Mouse (Mus musculus) cerebellum, postnatal 25 days (tissue): ENCODE data around the gene Alkbh1.
"Not testable (repeated sequence)": the region's sequence is repeated elsewhere in the genome, so short reads cannot be mapped to it uniquely, and the experiment has no call there.

Experiments
- DNase-seq, 2 experiments: peaks; one replicate each; pipeline ENCODE4 v3.0.0; 2021; ENCODE audit warnings: mixed read lengths in 2 of 2

Gene Alkbh1

GRCm38 (mm10) chr12:87443700-87444122 is at the start of gene Alkbh1, which contains the start of gene Slirp:
Gene Alkbh1, minus strand, starts transcription at chr12:87444017.
Gene Slirp, plus strand, starts transcription at chr12:87443896.
- peak; percentile 93 for DNase-seq

- DNase-seq: not testable (repeated sequence)
These were observed 44.9 kb upstream of the Alkbh1 start for GRCm38 (mm10) chr12:87488683-87489082.

- DNase-seq: not testable (repeated sequence)
These were observed 38.7 kb upstream of the Alkbh1 start for GRCm38 (mm10) chr12:87482482-87482881.

GRCm38 (mm10) chr12:87474756-87475155 is 30.9 kb upstream of the Alkbh1 start:
- no peak for DNase-seq

GRCm38 (mm10) chr12:87471964-87472786 is 28.4 kb upstream of the Alkbh1 start, which contains the start of gene Snw1:
Gene Snw1, minus strand, starts transcription at chr12:87472274.
- DNase-seq: peak; percentile 95 to 96

GRCm38 (mm10) chr12:87471421-87471963 is 27.7 kb upstream of the Alkbh1 start:
- no peak for DNase-seq

GRCm38 (mm10) chr12:87470263-87471136 is 26.7 kb upstream of the Alkbh1 start:
- no peak for DNase-seq

GRCm38 (mm10) chr12:87464678-87465297 is 21.0 kb upstream of the Alkbh1 start:
- DNase-seq: no peak

GRCm38 (mm10) chr12:87449456-87449855 is 5.6 kb upstream of the Alkbh1 start:
- DNase-seq: no peak

GRCm38 (mm10) chr12:87444211-87444610 is 394 bp upstream of the Alkbh1 start:
- peak in 1 of 2 experiments; percentile 9 for DNase-seq

GRCm38 (mm10) chr12:87443115-87443699 is 610 bp downstream of the Alkbh1 start:
- DNase-seq: no peak

- DNase-seq: no peak
These were observed 1.4 kb downstream of the Alkbh1 start for GRCm38 (mm10) chr12:87442177-87443114.

GRCm38 (mm10) chr12:87428885-87429284 is 14.9 kb downstream of the Alkbh1 start:
- DNase-seq: no peak

- DNase-seq: no peak
These were observed 15.5 kb downstream of the Alkbh1 start for GRCm38 (mm10) chr12:87428295-87428694.

- DNase-seq: no peak
These were observed 17.3 kb downstream of the Alkbh1 start for GRCm38 (mm10) chr12:87426354-87427031.

- DNase-seq: no peak
These were observed 19.3 kb downstream of the Alkbh1 start for GRCm38 (mm10) chr12:87424516-87424915.

GRCm38 (mm10) chr12:87423700-87424099 is 20.1 kb downstream of the Alkbh1 start:
- no peak for DNase-seq

GRCm38 (mm10) chr12:87421708-87422507 is 21.9 kb downstream of the Alkbh1 start:
- peak in 1 of 2 experiments; percentile 11 for DNase-seq

- no peak for DNase-seq
These were observed 23.8 kb downstream of the Alkbh1 start for GRCm38 (mm10) chr12:87419974-87420485.
